Mouse (Mus musculus) MEL (cell line): ENCODE measurements at regions not wholly inside any gene's neighbourhood (a gene's known extent, or its start where the extent isn't known, plus 50 kb on each side); places are given as distances from the start of the nearest gene placed in this dataset.

Experiments used
- DNase-seq: peaks from one replicate; pipeline ENCODE4 v3.0.0; 2011; ENCODE audit warnings: low read depth, low spot score
- H3K27ac ChIP-seq: 2 replicates; pipeline ENCODE4 v1.5.1; 2012; ENCODE audit warnings: low read depth, mild to moderate bottlenecking, control low read depth, low read length, moderate library complexity; ENCODE audit not compliant: control insufficient read depth
- H3K27me3 ChIP-seq, 2 experiments: fragments of 150-350 bp in 1 of 2; sonication (generic) in 1 of 2; 2 replicates each; pipeline ENCODE4 v1.6.1; 2012; ENCODE audit warnings: low read length in 2 of 2, mild to moderate bottlenecking in 2 of 2, improper control_type of control experiment in 1 of 2, moderate library complexity in 1 of 2; ENCODE audit not compliant: insufficient read depth in 2 of 2, control insufficient read depth in 1 of 2
- H3K36me3 ChIP-seq, 2 experiments: 2 replicates each; pipeline ENCODE4 v1.6.1; 2012 to 2014; ENCODE audit warnings: low read length in 2 of 2, improper control_type of control experiment in 1 of 2, inconsistent platforms in 1 of 2, mild to moderate bottlenecking in 1 of 2; ENCODE audit not compliant: insufficient read depth in 2 of 2, control insufficient read depth in 1 of 2
- H3K4me1 ChIP-seq, 2 experiments: fragments of 150-350 bp in 1 of 2; sonication (generic) in 1 of 2; 2 replicates each; pipeline ENCODE4 v1.6.1; 2012; ENCODE audit warnings: low read length in 2 of 2, improper control_type of control experiment in 1 of 2, mild to moderate bottlenecking in 1 of 2; ENCODE audit not compliant: insufficient read depth in 2 of 2, control insufficient read depth in 1 of 2
- H3K4me3 ChIP-seq, 2 experiments: fragments of 150-350 bp in 1 of 2; sonication (generic) in 1 of 2; 2 replicates each; pipeline ENCODE4 v1.5.1; 2012; ENCODE audit warnings: low read depth in 2 of 2, low read length in 2 of 2, mild to moderate bottlenecking in 2 of 2, moderate library complexity in 2 of 2, control low read depth in 1 of 2, improper control_type of control experiment in 1 of 2; ENCODE audit not compliant: control insufficient read depth in 1 of 2, insufficient read depth in 1 of 2
- H3K79me2 ChIP-seq: 2 replicates; pipeline ENCODE4 v1.6.1; 2012; ENCODE audit warnings: mild to moderate bottlenecking, low read length, moderate library complexity; ENCODE audit not compliant: control insufficient read depth, poor library complexity, insufficient read depth
- H3K9ac ChIP-seq: 2 replicates; pipeline ENCODE4 v1.6.1; 2012; ENCODE audit warnings: low read depth, mild to moderate bottlenecking, control low read depth, low read length, moderate library complexity; ENCODE audit not compliant: control insufficient read depth, poor library complexity, severe bottlenecking
- H3K9me3 ChIP-seq: fragments of 150-350 bp; sonication (generic); replicated peaks from 2 replicates; pipeline ENCODE4 v1.6.1; 2012; ENCODE audit warnings: mild to moderate bottlenecking, low read length, improper control_type of control experiment, moderate library complexity; ENCODE audit not compliant: insufficient read depth
- CHD1 ChIP-seq: IDR thresholded peaks from 2 replicates; pipeline ENCODE4 v1.6.1; 2012; ENCODE audit warnings: low read depth, mild to moderate bottlenecking, inconsistent platforms, low read length, improper control_type of control experiment
- CHD2 ChIP-seq: IDR thresholded peaks from 2 replicates; pipeline ENCODE4 v1.6.1; 2011; ENCODE audit warnings: low read length, improper control_type of control experiment
- CTCF ChIP-seq, 3 experiments: IDR thresholded peaks in 2 of 3; conservative IDR thresholded peaks in 1 of 3; 2 replicates each; pipeline ENCODE4 v1.5.1; 2011 to 2012; ENCODE audit warnings: low read length in 3 of 3, low read depth in 2 of 3, mild to moderate bottlenecking in 2 of 3, improper control_type of control experiment in 1 of 3, inconsistent platforms in 1 of 3, mixed read lengths in 1 of 3, moderate library complexity in 1 of 3; ENCODE audit not compliant: control insufficient read depth in 1 of 3, insufficient read depth in 1 of 3, poor library complexity in 1 of 3, severe bottlenecking in 1 of 3
- EP300 ChIP-seq, 2 experiments: IDR thresholded peaks; 2 replicates each; pipeline ENCODE4 v1.6.1; 2011; ENCODE audit warnings: improper control_type of control experiment in 2 of 2, low read length in 2 of 2, low read depth in 1 of 2, mild to moderate bottlenecking in 1 of 2
- GABPA ChIP-seq: IDR thresholded peaks from 2 replicates; pipeline ENCODE4 v1.6.1; 2012; ENCODE audit warnings: low read depth, mild to moderate bottlenecking, inconsistent platforms, low read length, improper control_type of control experiment, moderate library complexity
- GATA1 ChIP-seq: IDR thresholded peaks from 2 replicates; pipeline ENCODE4 v1.6.1; 2011; ENCODE audit warnings: low read depth, low read length, improper control_type of control experiment
- HCFC1 ChIP-seq: IDR thresholded peaks from 2 replicates; pipeline ENCODE4 v1.6.1; 2012; ENCODE audit warnings: low read depth, mild to moderate bottlenecking, inconsistent platforms, low read length, improper control_type of control experiment, moderate library complexity
- JUND ChIP-seq: IDR thresholded peaks from 2 replicates; pipeline ENCODE4 v1.6.1; 2011; ENCODE audit warnings: low read depth, mild to moderate bottlenecking, improper control_type of control experiment, low read length
- KAT2A ChIP-seq: conservative IDR thresholded peaks from 2 replicates; pipeline ENCODE4 v1.6.1; 2012; ENCODE audit warnings: low read depth, low read length, improper control_type of control experiment, inconsistent platforms
- MAX ChIP-seq: IDR thresholded peaks from 2 replicates; pipeline ENCODE4 v1.6.1; 2011; ENCODE audit warnings: low read length, improper control_type of control experiment
- MEF2A ChIP-seq: IDR thresholded peaks from 2 replicates; pipeline ENCODE4 v1.6.1; 2014; ENCODE audit warnings: low read depth, mild to moderate bottlenecking, inconsistent platforms, low read length, improper control_type of control experiment; ENCODE audit not compliant: poor library complexity, insufficient replicate concordance, severe bottlenecking; ENCODE audit errors: extremely low read depth
- MYC ChIP-seq: IDR thresholded peaks from 2 replicates; pipeline ENCODE4 v1.6.1; 2011; ENCODE audit warnings: low read depth, mild to moderate bottlenecking, low read length, improper control_type of control experiment, moderate library complexity
- NELFE ChIP-seq: IDR thresholded peaks from 2 replicates; pipeline ENCODE4 v1.6.1; 2011; ENCODE audit warnings: low read depth, low read length, improper control_type of control experiment
- NRF1 ChIP-seq: IDR thresholded peaks from 2 replicates; pipeline ENCODE4 v1.6.1; 2014; ENCODE audit warnings: low read depth, mild to moderate bottlenecking, inconsistent platforms, low read length, improper control_type of control experiment, moderate library complexity; ENCODE audit not compliant: poor library complexity, insufficient read depth, severe bottlenecking
- POLR2AphosphoS2 ChIP-seq: IDR thresholded peaks from 2 replicates; pipeline ENCODE4 v1.6.1; 2011; ENCODE audit warnings: low read length, improper control_type of control experiment
- TBP ChIP-seq: IDR thresholded peaks from 2 replicates; pipeline ENCODE4 v1.8.0; 2011; ENCODE audit warnings: low read depth, low read length, improper control_type of control experiment
- UBTF ChIP-seq: IDR thresholded peaks from 2 replicates; pipeline ENCODE4 v1.6.1; 2012; ENCODE audit warnings: low read depth, mild to moderate bottlenecking, inconsistent platforms, low read length, improper control_type of control experiment, moderate library complexity, borderline replicate concordance; ENCODE audit not compliant: insufficient read depth
- USF1 ChIP-seq: IDR thresholded peaks from 2 replicates; pipeline ENCODE4 v1.6.1; 2014; ENCODE audit warnings: low read depth, mild to moderate bottlenecking, inconsistent platforms, low read length, improper control_type of control experiment, moderate library complexity
- USF2 ChIP-seq, 2 experiments: IDR thresholded peaks; 2 replicates each; pipeline ENCODE4 v1.6.1; 2011 to 2012; ENCODE audit warnings: improper control_type of control experiment in 2 of 2, low read length in 2 of 2, borderline replicate concordance in 1 of 2, inconsistent platforms in 1 of 2, low read depth in 1 of 2, mild to moderate bottlenecking in 1 of 2; ENCODE audit not compliant: insufficient read depth in 1 of 2
- ZC3H11A ChIP-seq: IDR thresholded peaks from 2 replicates; pipeline ENCODE4 v1.6.1; 2012; ENCODE audit warnings: low read depth, mild to moderate bottlenecking, inconsistent platforms, low read length, improper control_type of control experiment
- ZKSCAN1 ChIP-seq: IDR thresholded peaks from 2 replicates; pipeline ENCODE4 v1.6.1; 2012; ENCODE audit warnings: low read depth, mild to moderate bottlenecking, inconsistent platforms, low read length, improper control_type of control experiment, moderate library complexity
- ZMIZ1 ChIP-seq: IDR thresholded peaks from 2 replicates; pipeline ENCODE4 v1.6.1; 2012; ENCODE audit warnings: low read depth, mild to moderate bottlenecking, inconsistent platforms, low read length, improper control_type of control experiment, moderate library complexity
- ZNF384 ChIP-seq: IDR thresholded peaks from 2 replicates; pipeline ENCODE4 v1.6.1; 2012; ENCODE audit warnings: low read depth, mild to moderate bottlenecking, inconsistent platforms, low read length, improper control_type of control experiment

DNA sequence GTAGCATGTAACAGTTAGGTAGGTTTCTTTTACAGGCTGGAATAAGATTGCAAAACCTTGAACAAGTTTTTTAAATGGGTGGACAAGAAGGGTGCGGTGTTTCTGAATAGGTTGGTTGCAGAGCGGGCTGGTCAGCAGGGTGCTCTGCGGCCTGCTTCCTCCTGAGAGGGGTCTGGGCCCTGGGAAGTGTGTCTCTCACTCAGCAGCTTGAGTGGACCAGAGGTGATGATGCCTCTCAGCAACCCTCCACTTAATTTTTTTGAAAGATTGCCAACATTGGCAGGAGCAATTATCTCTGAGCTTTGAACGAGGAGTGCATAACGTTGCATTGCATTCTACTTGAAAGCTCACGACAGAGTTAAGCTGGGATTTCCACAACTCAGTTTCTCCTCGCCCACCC is 108.3 kb upstream of the Lnx1 start:
- Histone ChIP-seq H3K4me1 (no peaks in the 10 kb centered on the region), H3K4me3 (no peak overlapping the region), H3K9ac (no peak overlapping the region), H3K27ac (no peak overlapping the region), H3K36me3 (no peaks in the 10 kb centered on the region), H3K79me2 (no peaks in the 10 kb centered on the region), H3K9me3 (no peaks in the 10 kb centered on the region), H3K27me3 (peaks cover 0 to 1% of the 10 kb centered on the region in 2 experiments; a peak in 2 of 4 replicates)
- TF ChIP-seq POLR2AphosphoS2 (no peak), EP300 (IDR thresholded peaks at IDR 0.05; ENCODE audit: low read depth in 1 of 2, low read length in 2 of 2) (no peak), ZC3H11A (no peak)
- no peak for DNase-seq

DNA sequence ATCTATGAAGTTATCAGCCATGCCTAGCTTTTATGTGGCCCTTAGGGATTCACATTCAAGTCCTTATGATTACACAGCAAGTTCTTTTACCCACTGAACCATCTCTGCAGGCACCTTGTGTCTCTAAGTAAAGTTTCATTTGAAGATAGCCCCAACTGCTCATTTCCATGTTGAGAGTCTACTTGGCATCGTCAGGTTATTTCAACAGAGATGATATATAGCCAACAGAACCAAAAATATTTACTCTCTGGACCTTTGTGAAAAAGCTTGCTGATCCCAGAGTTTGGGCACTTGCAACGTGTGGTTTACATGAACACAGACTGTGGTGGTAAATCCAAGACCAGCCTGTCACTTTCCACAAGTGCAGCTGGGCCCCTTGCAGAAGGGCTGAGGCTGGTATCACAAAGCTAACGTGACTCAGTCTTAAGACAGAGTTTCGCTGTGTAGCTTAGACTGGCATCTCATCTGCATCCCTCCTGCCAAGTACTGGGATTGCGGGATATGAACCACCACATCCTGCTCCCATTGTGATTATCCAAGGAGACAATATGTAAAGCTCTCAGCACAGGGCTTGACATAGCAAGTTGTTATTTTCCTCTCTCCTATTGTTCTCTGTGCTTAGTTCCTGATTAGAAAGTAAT is 105.0 kb upstream of the Lnx1 start:
- no peaks in the 10 kb centered on the region for H3K4me1 ChIP-seq
- TF ChIP-seq CTCF (IDR thresholded peaks at IDR 0.05 in 2 of 3, conservative IDR thresholded peaks at IDR 0.05 in 1 of 3; ENCODE audit: control insufficient read depth in 1 of 3, insufficient read depth in 1 of 3, low read depth in 2 of 3, low read length in 3 of 3, poor library complexity in 1 of 3, severe bottlenecking in 1 of 3) (no peak), ZKSCAN1 (no peak), MEF2A (no peak), CHD1 (no peak)
- TF ChIP-seq, all 39 proteins: peak for 0
- Histone ChIP-seq H3K4me3 (no peak overlapping the region), H3K9ac (no peak overlapping the region), H3K36me3 (no peaks in the 10 kb centered on the region), H3K79me2 (no peaks in the 10 kb centered on the region), H3K27ac (no peak overlapping the region), H3K27me3 (peaks cover 0 to 1% of the 10 kb centered on the region in 2 experiments; a peak in 1 of 4 replicates), H3K9me3 (no peaks in the 10 kb centered on the region)
- DNase-seq = no peak

GRCm38 (mm10) chr5:74801946-74802345 is 99.2 kb upstream of the Lnx1 start:
- Histone ChIP-seq H3K4me3 (no peak overlapping the region), H3K27me3 (peaks cover 1 to 9% of the 10 kb centered on the region in 2 experiments), H3K9ac (no peak overlapping the region), H3K27ac (no peak overlapping the region), H3K79me2 (no peaks in the 10 kb centered on the region), H3K9me3 (no peaks in the 10 kb centered on the region), H3K36me3 (no peaks in the 10 kb centered on the region), H3K4me1 (no peaks in the 10 kb centered on the region)
- no peak for DNase-seq
- TF ChIP-seq ZMIZ1 (no peak), MYC (no peak), USF2 (IDR thresholded peaks at IDR 0.05; ENCODE audit: borderline replicate concordance in 1 of 2, insufficient read depth in 1 of 2, low read depth in 1 of 2, low read length in 2 of 2) (no peak), NRF1 (no peak), KAT2A (no peak), GABPA (no peak), JUND (no peak), TBP (no peak), CHD2 (no peak), USF1 (no peak), POLR2AphosphoS2 (no peak), HCFC1 (no peak), NELFE (no peak), GATA1 (no peak), ZNF384 (no peak), ZKSCAN1 (no peak), MAX (no peak), UBTF (no peak)
